In the genomic region with DNA sequence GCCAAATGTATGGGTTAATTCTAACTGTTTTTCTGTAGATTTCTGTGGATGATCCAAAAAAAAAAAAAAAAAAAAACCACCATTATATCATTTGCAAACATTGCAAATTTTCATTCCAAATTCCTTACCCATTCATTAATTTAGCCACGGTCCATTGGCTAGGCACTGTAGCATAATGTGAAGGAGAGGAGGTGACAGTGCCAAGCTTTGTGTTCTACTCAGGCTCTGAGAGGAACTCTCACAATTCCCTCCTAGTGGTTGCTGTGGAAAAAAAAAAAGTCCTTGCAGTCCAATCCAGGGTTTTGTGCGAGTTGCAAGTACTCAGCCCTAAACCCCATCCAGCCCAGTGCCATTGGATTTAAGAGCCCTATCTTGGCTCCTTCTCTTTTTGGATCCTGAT, we compare ENCODE assay signal across 25 mouse cellular contexts. TPM values are rescaled to one million over a fixed set of nuclear protein-coding genes. Genes with fewer than 3 reads are reported as not detected.
A peak's percentile ranks its signal among the peaks of the same experiment; 100 is the strongest.
DNase-seq lines count a peak whose midpoint lies in the region; ATAC-seq and TF ChIP-seq lines count a peak whose summit lies in the region.
"Had no signal": no experiment of that assay in that cellular context is flagged by ENCODE, and none has a peak within 500 bp of the region (broad histone marks: within the 10 kb centered on the region; RNA-seq: fewer than 3 reads in every experiment).

No protein-coding gene starts in this region.

- H3K9ac ChIP-seq in hindbrain, embryonic 11.5 days (ENCODE audit: low read depth, low read length) = no peak overlapping the region
- no peak overlapping the region for H3K9ac ChIP-seq in hindbrain, postnatal 0 days (replicated peaks; ENCODE audit: low read length)
- H3K9ac ChIP-seq: heart, embryonic 12.5 days had no signal

- intact Hi-C loops in heart, postnatal 36 days (cut with DNase I) = no loop called here

- H3K27ac ChIP-seq in hindbrain, embryonic 11.5 days (ENCODE audit: low read depth, low read length) = no peak overlapping the region
- no peak overlapping the region for H3K27ac ChIP-seq in hindbrain, embryonic 10.5 days
- no peak overlapping the region for H3K27ac ChIP-seq in hindbrain, postnatal 0 days
- H3K27ac ChIP-seq: left cerebral cortex, adult 2 months; limb, embryonic 10.5 days had no signal

- H3K4me3 ChIP-seq in hindbrain, embryonic 11.5 days (ENCODE audit: low read depth, low read length) = no peak overlapping the region
- H3K4me3 ChIP-seq in hindbrain, embryonic 10.5 days = no peak overlapping the region
- H3K4me3 ChIP-seq in hindbrain, postnatal 0 days (ENCODE audit: low read length) = no peak overlapping the region
- no peak overlapping the region for H3K4me3 ChIP-seq in lung, adult 2 months (replicated peaks; ENCODE audit: extremely low read depth, low read depth, low read length)
- H3K4me3 ChIP-seq: heart, embryonic 12.5 days; left cerebral cortex, adult 2 months; limb, embryonic 10.5 days; megakaryocyte, embryonic 14.5 days had no signal

- 45% methylated on average over 2 of the region's 2 CpGs for WGBS in hindbrain, embryonic 11.5 days
- WGBS in hindbrain, embryonic 10.5 days = 52% methylated on average over 2 of the region's 2 CpGs
- 25% methylated on average over 2 of the region's 2 CpGs for WGBS in hindbrain, postnatal 0 days
- 76% methylated on average over 2 of the region's 2 CpGs for WGBS in lung, adult 2 months

- peak; percentile 7 for DNase-seq in hindbrain, embryonic 11.5 days (ENCODE audit: low spot score)
- DNase-seq in hindbrain, embryonic 10.5 days (ENCODE audit: low spot score) = no peak
- DNase-seq in Muller cell, postnatal 12 days (ENCODE audit: inconsistent ontology term) = peak; percentile 94
- DNase-seq in brain, embryonic 14.5 days (ENCODE audit: low read depth) = peak; percentile 82
- DNase-seq in hindbrain, postnatal 0 days (ENCODE audit: low spot score) = peak; percentile 49
- DNase-seq in lung, adult 2 months = no peak
- DNase-seq in heart, postnatal 36 days = no peak
- DNase-seq: adrenal gland, postnatal 25 days; cerebellum, adult 18-20 months; heart, postnatal 14 days; kidney, adult 8-10 months; kidney, postnatal 25 days; layer of hippocampus, adult 9-11 months; lung, adult 18-20 months; thymus, postnatal 36 days had no signal

- no peak overlapping the region for H3K4me2 ChIP-seq in hindbrain, embryonic 11.5 days (replicated peaks; ENCODE audit: low read depth, low read length)
- no peak overlapping the region for H3K4me2 ChIP-seq in hindbrain, postnatal 0 days (ENCODE audit: low read depth, low read length)
- H3K4me2 ChIP-seq: heart, embryonic 12.5 days had no signal

- no peaks in the 10 kb centered on the region for H3K4me1 ChIP-seq in hindbrain, embryonic 11.5 days (replicated peaks; ENCODE audit: control insufficient read depth, insufficient read depth, low read length)
- no peaks in the 10 kb centered on the region for H3K4me1 ChIP-seq in hindbrain, embryonic 10.5 days (replicated peaks)
- no peaks in the 10 kb centered on the region for H3K4me1 ChIP-seq in hindbrain, postnatal 0 days (ENCODE audit: insufficient read depth, low read length)
- no peaks in the 10 kb centered on the region for H3K4me1 ChIP-seq in lung, adult 2 months (ENCODE audit: control insufficient read depth, insufficient read depth, low read length)
- H3K4me1 ChIP-seq: heart, embryonic 12.5 days; limb, embryonic 10.5 days; megakaryocyte, embryonic 14.5 days had no signal

- ATAC-seq in hindbrain, embryonic 11.5 days (ENCODE audit: low FRiP score) = peak; percentile 67
- ATAC-seq in hindbrain, postnatal 0 days = no peak
- ATAC-seq: activated CD4-positive, CD25-positive, alpha-beta regulatory T cell, adult 4 months; inflammation-experienced regulatory T-cells, adult 6 months had no signal

- no peaks in the 10 kb centered on the region for H3K27me3 ChIP-seq in hindbrain, embryonic 11.5 days (ENCODE audit: control insufficient read depth, insufficient read depth, low read length)
- H3K27me3 ChIP-seq in hindbrain, embryonic 10.5 days (ENCODE audit: insufficient read depth, poor library complexity, severe bottlenecking) = no peaks in the 10 kb centered on the region
- no peaks in the 10 kb centered on the region for H3K27me3 ChIP-seq in hindbrain, postnatal 0 days (ENCODE audit: insufficient read depth, low read length)
- H3K27me3 ChIP-seq: heart, embryonic 12.5 days; megakaryocyte, embryonic 14.5 days had no signal

- TF ChIP-seq POLR2A in brain, embryonic 14.5 days (IDR thresholded peaks at IDR 0.05; ENCODE audit: borderline replicate concordance, extremely low read depth, insufficient read depth, insufficient read length, poor library complexity, severe bottlenecking) = no peak
- TF ChIP-seq POLR2A in lung, adult 2 months (IDR thresholded peaks at IDR 0.05; ENCODE audit: borderline replicate concordance, extremely low read depth, low read depth, low read length) = no peak

- H3K9me3 ChIP-seq in hindbrain, embryonic 11.5 days (ENCODE audit: control insufficient read depth, low read length) = no peaks in the 10 kb centered on the region
- H3K9me3 ChIP-seq in hindbrain, embryonic 10.5 days = no peaks in the 10 kb centered on the region
- H3K9me3 ChIP-seq in hindbrain, postnatal 0 days (ENCODE audit: low read length) = no peaks in the 10 kb centered on the region
- H3K9me3 ChIP-seq: heart, embryonic 12.5 days; limb, embryonic 10.5 days; megakaryocyte, embryonic 14.5 days had no signal

- peak; percentile 7; the same call in 1 of the 2 replicates for TF ChIP-seq CTCF in brain, embryonic 14.5 days (IDR thresholded peaks at IDR 0.05; ENCODE audit: borderline replicate concordance, extremely low read depth, insufficient read depth, insufficient read length)
- no peak for TF ChIP-seq CTCF in hindbrain, postnatal 0 days (IDR thresholded peaks at IDR 0.05; ENCODE audit: low read depth)
- no peak for TF ChIP-seq CTCF in lung, adult 2 months (IDR thresholded peaks at IDR 0.05; ENCODE audit: insufficient read depth, low read length)

- no peaks in the 10 kb centered on the region for H3K36me3 ChIP-seq in hindbrain, embryonic 11.5 days (ENCODE audit: control insufficient read depth, insufficient read depth, low read length)
- H3K36me3 ChIP-seq in hindbrain, embryonic 10.5 days = no peaks in the 10 kb centered on the region
- no peaks in the 10 kb centered on the region for H3K36me3 ChIP-seq in hindbrain, postnatal 0 days (ENCODE audit: insufficient read depth, low read length)
- H3K36me3 ChIP-seq: heart, embryonic 12.5 days; limb, embryonic 10.5 days had no signal

RNA-seq across cellular contexts. Expression of a gene that starts 25.9 kb away (rescaled TPM):
- polyA plus RNA-seq in hindbrain, embryonic 11.5 days (2014; fragmentation: Nextera tagmentation; extraction: Ambion mirVana) = 2.6 and 3.3 TPM in 2 replicates
- 1.4 and 1.7 TPM in 2 replicates for polyA plus RNA-seq in hindbrain, embryonic 10.5 days (2016; fragmentation: Nextera tagmentation; extraction: Ambion mirVana)
- polyA plus RNA-seq in brain, embryonic 14.5 days (2012; rRNA removed) = 2.2 and 4.5 TPM in 2 replicates
- total RNA-seq in hindbrain, postnatal 0 days (2014; rRNA removed) = 9.4 and 10.6 TPM in 2 replicates
- polyA plus RNA-seq in hindbrain, postnatal 0 days (2015; fragmentation: Nextera tagmentation; extraction: Ambion mirVana) = 9.0 and 9.6 TPM in 2 replicates
- polyA plus RNA-seq in lung, adult 2 months (2012; rRNA removed) = 0.06 TPM in 1 of 2 replicates, not detected in the other
- total RNA-seq in heart, postnatal 36 days (2021) = under 1 TPM; 0.43 to 0.47 TPM
- total RNA-seq: common myeloid progenitor, adult 5-6 weeks; granulocyte monocyte progenitor cell, adult 5-6 weeks; liver, adult 2 months; monocyte, adult 5-6 weeks had no signal
- polyA plus RNA-seq: liver, adult 2 months had no signal

Comparison
In these comparisons a context has a peak if more than half of its experiments do, and no peak if none do; other contexts are left out.
1. DNase-seq: peak in hindbrain, embryonic 11.5 days (single experiment), Muller cell, postnatal 12 days (single experiment), brain, embryonic 14.5 days (single experiment) and hindbrain, postnatal 0 days (single experiment); none in hindbrain, embryonic 10.5 days (single experiment), lung, adult 2 months (single experiment) and heart, postnatal 36 days (0 of 2).